Mouse (Mus musculus) T-helper 1 cell (primary cell): ENCODE measurements around the gene Wdr43.
"Not testable (repeated sequence)": the region's sequence is repeated elsewhere in the genome, so short reads cannot be mapped to it uniquely, and the experiment has no call there.

ENCODE experiments used
- in situ Hi-C: fragments of 300-600 bp; cut with MboI, MseI; formaldehyde crosslinking; loops from one replicate; pipeline ENCODE4 v1.15.1; 2025; ENCODE audit warnings: high pct_unique_total_duplicates

Gene Wdr43

GRCm38 (mm10) chr17:71615638-71616318, at the start of gene Wdr43:
TSS of gene Wdr43 (plus strand) at chr17:71615895.
- in situ Hi-C loops, result no loop called here

- in situ Hi-C loops, result no loop called here
Measured at GRCm38 (mm10) chr17:71579176-71579705, 36.5 kb upstream of the Wdr43 start.

DNA sequence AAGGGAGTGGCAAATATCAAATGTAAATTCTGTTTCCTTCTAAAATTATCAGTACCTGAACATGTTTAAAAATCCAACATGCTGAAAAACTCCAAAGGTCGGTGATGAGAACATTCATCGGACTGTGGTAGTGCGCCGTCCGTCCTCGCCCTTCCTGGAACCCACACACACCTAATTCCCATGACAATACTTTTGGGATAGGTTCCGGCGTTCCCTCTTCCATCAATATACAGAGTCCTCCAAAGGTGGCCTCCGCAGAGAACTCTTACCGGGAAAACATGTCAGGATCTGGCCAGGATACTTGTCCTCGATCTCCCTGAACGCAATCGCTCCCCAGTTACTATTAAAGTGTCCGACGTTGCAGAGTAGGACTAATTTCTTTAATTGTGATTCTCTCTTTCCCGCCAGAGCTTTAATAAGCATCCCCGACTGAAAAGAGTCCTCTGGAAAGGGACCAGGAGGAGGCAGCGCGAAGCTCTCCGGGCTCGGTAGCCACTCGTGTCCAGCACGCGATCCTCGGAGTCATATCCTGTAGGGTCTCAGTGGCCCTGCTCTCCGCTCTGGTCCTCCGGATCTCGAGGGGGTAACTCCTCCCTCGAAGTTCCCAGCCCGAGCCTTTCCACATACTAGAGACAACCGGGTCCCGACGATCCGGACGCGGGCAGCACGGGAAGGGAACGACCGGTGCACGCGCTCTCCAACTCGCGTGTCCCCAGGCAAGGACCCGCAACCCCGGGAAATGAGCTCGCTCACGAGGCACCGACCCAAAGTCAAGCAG, 17.6 kb upstream of the Wdr43 start:
- in situ Hi-C loops, result loop anchor here (5.0 to 10.0 kb wide), 2 partner anchors 71 to 1327 kb away; partner anchors contain the start of gene Ndc80

- in situ Hi-C loops, result loop anchor here (5.0 to 10.0 kb wide), 2 partner anchors 72 to 1326 kb away; partner anchors contain the start of gene Ndc80
Measured at GRCm38 (mm10) chr17:71598659-71599554, 16.8 kb upstream of the Wdr43 start.

DNA sequence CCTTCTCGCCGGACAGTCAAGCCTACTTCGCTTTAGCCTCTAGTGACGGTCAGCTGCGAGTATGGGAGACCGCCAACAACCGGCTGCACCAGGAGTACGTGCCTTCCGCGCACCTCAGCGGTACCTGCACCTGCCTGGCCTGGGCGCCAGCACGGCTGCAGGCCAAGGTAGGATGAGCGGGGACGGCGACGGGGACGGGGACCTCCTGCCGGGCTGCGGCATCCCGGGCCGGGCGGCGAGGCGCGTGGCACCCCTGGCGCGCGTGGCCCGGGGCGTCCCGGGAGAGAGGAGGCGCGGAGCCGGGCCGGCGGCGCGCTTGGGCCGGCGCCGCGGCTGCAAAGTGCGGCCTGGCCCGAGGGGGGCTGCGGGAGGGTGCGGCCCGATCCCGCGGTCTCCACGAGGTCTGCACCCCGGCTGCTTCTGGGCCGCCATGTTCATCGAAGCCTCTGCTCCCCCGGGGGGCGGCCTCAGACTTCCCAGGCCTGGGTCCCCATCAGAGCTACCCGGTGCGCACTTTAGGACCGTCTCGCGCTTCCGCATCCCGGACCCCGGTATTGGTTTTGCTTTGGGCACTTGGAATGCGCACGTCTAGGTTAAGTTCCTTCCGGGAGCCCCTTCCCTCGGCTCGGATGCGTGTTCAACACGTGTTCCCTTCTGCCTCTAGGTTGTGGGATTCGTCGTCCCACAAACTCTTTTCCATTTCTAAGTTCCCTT, 781 bp downstream of the Wdr43 start:
- in situ Hi-C loops, result no loop called here

- in situ Hi-C loops, result no loop called here
Measured at GRCm38 (mm10) chr17:71617033-71617362, 1.3 kb downstream of the Wdr43 start.

DNA sequence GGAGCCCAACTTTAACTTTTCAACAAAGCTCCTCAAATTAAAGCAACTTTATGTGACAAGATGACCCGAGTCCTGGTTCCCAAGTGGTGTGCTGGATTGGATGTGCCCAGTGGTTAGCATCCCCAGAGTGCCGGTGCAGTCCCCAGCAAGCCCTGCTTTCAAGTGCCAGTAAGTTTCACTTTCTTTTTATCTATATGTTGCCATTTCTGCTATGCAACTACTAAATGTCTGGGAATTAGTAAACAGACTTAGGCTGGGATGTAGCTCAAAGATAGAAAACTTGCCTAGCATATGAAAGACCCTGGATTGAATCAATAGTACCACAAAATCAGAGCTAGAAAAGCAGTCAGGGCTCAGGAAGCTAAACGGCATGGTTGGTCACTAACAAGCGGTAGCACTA, 2.3 kb downstream of the Wdr43 start:
- in situ Hi-C loops, result no loop called here

- in situ Hi-C loops, result no loop called here
Measured at GRCm38 (mm10) chr17:71631806-71632205, 16.1 kb downstream of the Wdr43 start.

- in situ Hi-C loops, result no loop called here
Measured at GRCm38 (mm10) chr17:71633350-71633749, 17.7 kb downstream of the Wdr43 start.

DNA sequence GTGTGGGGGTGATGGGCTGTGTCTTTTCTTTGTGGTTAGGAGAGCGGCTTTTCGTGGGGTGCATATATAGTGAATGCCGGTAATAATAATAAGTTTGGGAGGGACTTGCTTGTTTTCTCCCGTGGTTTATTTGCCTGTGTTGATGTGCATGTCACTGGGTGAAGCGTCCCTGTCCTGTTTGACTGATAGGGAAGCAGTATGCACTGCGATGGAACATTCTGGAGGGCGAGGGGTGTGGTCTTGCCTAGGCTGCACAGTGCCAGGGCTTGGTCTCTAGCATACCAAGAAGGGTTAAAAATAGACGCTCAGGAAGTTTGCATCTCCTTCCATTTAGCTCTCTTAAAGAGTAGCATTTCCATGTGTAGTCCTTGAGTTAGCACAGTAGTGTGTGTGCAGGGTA, 21.1 kb downstream of the Wdr43 start:
- in situ Hi-C loops, result no loop called here

DNA sequence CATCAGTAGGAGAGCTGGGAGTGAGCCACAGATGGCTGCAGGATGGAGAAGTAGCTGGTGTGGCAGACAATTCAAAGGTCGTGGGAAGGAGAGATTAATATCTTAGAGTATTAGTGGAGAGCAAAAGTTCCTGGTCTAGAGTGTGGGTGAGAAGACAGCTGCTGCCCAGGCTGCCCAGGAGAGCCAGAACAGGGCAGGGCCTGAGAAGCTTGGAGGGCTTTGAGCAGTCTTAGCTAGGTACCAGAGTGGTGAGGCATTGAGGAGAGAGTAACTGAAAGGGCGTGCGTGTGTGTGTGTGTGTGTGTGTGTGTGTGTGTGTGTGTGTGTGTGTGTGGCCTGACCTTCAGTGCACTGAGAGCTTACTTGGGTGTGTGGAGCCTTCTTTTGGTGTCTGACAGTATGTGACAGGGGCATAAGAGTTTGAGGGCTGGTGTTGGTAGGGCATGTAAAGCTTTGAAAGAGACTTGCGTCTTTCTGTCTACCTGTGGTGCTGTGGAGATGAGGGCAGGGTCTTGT, 22.1 kb downstream of the Wdr43 start:
- in situ Hi-C loops, result no loop called here

DNA sequence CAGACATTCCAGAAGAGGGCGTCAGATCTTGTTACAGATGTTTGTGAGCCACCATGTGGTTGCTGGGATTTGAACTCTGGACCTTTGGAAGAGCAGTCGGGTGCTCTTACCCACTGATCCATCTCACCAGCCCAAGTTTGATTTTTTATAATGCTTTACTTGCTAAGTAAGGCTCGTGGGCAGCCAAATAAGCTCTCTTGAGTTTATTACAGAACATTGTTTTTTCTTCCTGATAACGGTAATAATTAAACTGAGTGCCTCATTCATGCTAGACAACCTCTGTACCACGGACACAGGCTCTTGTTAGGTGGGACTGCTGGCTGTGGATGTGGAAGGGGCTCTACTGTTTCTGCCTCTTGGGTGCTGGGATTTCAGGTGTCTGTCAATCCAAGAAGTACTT, 23.4 kb downstream of the Wdr43 start:
- in situ Hi-C loops, result not testable (repeated sequence)

DNA sequence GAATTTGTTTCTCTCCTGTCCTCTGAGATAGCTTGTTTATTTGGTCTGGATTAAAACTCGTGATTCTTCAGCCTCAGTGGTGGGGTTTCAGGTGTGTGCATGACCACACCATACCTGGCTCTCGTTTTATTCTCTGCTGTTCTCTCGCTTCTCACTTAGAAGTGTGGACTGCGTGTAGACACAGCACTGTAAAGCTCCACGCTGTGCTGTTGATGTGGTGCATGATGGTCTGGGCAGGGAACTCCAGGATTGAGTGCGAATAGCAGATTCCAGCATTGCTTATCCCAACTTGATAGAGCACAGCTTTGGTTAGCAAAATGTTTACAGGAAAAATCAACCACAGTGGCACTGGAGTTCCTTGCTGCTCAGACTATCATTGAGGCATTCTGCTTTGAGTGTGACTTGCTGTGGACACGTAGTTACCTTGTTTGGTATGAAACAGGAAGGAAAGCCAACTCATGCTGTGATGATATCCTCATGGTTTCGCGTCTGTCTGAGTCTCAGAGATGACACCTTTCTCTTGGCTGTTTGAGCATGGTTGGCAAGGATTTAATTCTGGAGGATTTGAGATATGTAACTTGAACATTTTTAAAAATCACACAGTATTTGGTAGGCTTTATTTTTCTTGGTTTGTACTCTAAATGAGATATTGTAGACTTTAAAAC, 24.9 kb downstream of the Wdr43 start:
- in situ Hi-C loops, result no loop called here

DNA sequence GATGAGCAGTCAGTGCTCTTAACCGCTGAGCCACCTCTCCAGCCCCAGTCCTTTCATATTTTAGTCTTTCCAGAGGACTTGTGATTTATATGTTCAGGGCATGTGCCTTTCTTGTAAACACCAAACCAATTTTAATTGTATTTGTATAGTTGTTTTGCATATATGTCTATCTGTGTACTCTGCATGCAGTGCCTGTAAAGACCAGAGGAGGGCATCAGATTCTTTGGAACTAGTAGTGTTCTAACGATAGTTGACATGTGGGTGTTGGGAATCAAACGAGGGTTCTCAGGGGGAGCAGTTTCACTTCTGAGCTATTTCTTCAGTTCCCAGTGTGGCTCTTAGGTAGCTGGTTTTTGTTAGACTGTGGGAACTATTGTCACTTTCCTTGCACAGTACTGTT, 26.5 kb downstream of the Wdr43 start:
- in situ Hi-C loops, result no loop called here

GRCm38 (mm10) chr17:71650011-71650410, 34.3 kb downstream of the Wdr43 start:
- in situ Hi-C loops, result loop anchor here (10.0 kb wide), 1 partner anchor 125 kb away; the partner anchor contains the start of gene Ndc80

DNA sequence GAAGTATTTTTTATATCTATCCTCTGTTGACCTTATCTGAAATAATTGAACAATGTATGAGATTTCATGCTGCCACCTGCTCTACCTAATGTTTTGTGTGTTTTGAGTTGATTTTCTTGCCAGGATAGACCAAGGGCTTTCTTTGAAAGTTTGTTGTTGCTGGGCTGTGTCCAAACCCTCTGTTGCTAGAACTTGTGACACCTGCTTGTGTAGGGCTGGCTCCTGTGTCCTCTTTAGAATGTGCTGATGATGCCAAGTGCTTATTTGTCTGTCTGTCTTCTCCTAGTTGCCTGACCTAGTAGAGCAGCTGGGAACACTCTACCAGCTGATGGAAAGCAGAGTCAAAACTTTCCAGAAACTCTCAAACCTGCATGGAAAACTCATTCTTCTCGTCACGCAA, 36.8 kb downstream of the Wdr43 start:
- in situ Hi-C loops, result loop anchor here (10.0 kb wide), 1 partner anchor 128 kb away; the partner anchor contains the start of gene Ndc80

DNA sequence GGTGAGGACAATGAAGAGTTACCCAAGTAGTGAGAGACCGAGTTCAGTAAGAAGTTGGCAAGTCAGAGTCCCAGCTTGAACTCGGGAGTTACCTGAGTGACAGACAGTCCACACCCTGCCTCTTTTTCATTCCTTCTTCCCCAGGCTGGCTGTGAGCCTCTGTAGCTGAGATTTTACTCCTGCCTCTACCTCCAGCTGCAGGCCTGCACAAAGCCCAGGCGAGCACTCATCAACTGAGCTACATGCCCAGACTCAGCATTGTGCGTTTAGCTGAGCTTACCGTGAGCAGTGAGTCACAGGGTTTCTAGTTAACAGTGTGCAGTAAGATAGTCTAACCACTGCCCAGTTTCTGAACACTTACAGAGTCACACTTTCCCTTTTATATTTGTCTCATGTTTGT, 37.2 kb downstream of the Wdr43 start:
- in situ Hi-C loops, result loop anchor here (10.0 kb wide), 1 partner anchor 128 kb away; the partner anchor contains the start of gene Ndc80

DNA sequence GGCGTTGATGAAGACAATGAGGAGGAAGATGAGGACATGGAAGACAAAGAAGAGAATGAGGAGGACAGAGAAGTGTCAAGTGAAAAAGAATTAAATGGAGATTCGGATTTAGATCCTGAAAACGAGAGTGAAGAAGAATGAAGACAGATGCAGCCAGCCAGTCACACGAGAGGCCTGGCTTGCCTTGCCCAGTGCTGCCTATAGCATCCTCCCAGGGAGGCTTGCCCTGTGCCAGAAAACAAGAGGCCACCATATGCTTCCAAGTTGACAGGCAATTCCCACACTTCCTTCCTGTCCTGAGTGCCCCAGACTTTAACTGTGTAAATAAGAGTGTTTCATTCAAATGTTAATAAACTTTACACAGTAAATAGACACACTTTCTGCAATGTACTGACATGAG, 41.8 kb downstream of the Wdr43 start:
- in situ Hi-C loops, result loop anchor here (10.0 kb wide), 1 partner anchor 133 kb away; the partner anchor contains the start of gene Ndc80

DNA sequence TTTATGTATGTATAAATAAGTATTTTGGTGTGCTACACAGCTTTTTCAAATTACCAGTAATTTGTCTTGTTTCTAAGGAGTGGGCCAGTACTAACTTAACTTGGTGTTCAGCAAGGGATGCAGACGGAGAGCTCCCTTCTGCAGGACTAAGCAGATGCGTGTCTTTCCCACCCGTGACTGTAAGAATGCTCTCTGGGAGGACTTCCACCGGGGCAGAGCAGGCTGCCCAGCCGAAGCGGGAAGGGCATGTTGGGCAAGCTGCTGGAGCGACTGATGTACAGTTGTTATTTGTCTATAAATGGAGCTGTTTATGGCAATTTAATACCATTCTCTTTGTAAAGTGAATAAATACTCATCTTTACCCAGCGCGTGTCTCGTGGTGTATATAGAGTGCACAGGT, 43.0 kb downstream of the Wdr43 start:
- in situ Hi-C loops, result loop anchor here (10.0 kb wide), 1 partner anchor 134 kb away; the partner anchor contains the start of gene Ndc80

- in situ Hi-C loops, result no loop called here
Measured at GRCm38 (mm10) chr17:71660390-71660789, 44.7 kb downstream of the Wdr43 start.
